Mouse (Mus musculus) megakaryocyte, embryonic 14.5 days (primary cell): ENCODE results near the gene Trappc3l.

Experiments
- FLI1 ChIP-seq: IDR thresholded peaks from 2 replicates; pipeline ENCODE4 v1.6.1; 2012; ENCODE audit warnings: low read length, inconsistent platforms, mixed read lengths
- GATA1 ChIP-seq: IDR thresholded peaks from 3 replicates; pipeline ENCODE4 v1.6.1; 2012; ENCODE audit warnings: mixed read lengths, low read length, inconsistent platforms, borderline replicate concordance

DNA sequence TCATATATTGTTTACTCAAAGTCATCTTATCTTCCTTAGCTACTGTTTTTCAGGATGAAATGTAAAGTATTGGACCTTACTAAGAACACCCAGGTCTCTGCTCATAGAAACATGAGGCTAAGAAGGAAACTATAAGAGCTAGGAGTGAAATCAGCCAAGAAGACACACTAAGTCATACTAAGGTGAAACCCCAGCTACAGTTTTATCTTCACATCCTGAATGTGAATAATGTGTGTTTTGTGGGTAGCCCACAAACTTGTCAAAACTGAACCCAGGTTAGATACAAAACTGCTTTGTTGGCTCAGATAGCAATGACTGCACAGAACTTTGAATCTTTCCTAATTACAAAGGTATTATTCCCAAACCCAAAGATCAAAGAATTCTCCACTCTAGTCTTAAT lies 80.4 kb downstream of the Trappc3l start:
- TF ChIP-seq FLI1 (no peak), GATA1 (no peak)
